Comparison of ENCODE assay signal across 14 mouse cellular contexts in genomic region chr14:75334321-75334720, GRCm38 (mm10).
"Had no signal": no experiment of that assay in that cellular context is flagged by ENCODE, and none has a peak within 500 bp of the region (broad histone marks: within the 10 kb centered on the region; RNA-seq: fewer than 3 reads in every experiment).

No protein-coding gene starts in this region.

- H3K27me3 ChIP-seq: limb, embryonic 12.5 days; midbrain, embryonic 15.5 days; neural tube, embryonic 13.5 days had no signal

- ATAC-seq: lung, postnatal 0 days; midbrain, embryonic 15.5 days had no signal

- H3K27ac ChIP-seq: kidney, postnatal 0 days; limb, embryonic 12.5 days; liver, embryonic 14.5 days; midbrain, embryonic 15.5 days; neural tube, embryonic 13.5 days; stomach, postnatal 0 days had no signal

- DNase-seq: kidney, postnatal 36 days; layer of hippocampus, adult 9-11 months; liver; lung, adult 2 months; lung, postnatal 36 days; right cerebral cortex, postnatal 14 days had no signal

- H3K4me1 ChIP-seq: midbrain, embryonic 15.5 days; neural tube, embryonic 13.5 days had no signal

- H3K9ac ChIP-seq: limb, embryonic 12.5 days; liver, embryonic 14.5 days; midbrain, embryonic 15.5 days; neural tube, embryonic 13.5 days had no signal

- H3K4me2 ChIP-seq: limb, embryonic 12.5 days; midbrain, embryonic 11.5 days; midbrain, embryonic 15.5 days; neural tube, embryonic 13.5 days had no signal

- H3K9me3 ChIP-seq: limb, embryonic 12.5 days; midbrain, embryonic 15.5 days; neural tube, embryonic 13.5 days had no signal

- H3K4me3 ChIP-seq: limb, embryonic 12.5 days; midbrain, embryonic 15.5 days; neural tube, embryonic 13.5 days had no signal
